Mouse (Mus musculus): ENCODE measurements around the gene Abca17. TPM values are rescaled to one million over a fixed set of nuclear protein-coding genes. Genes with fewer than 3 reads are reported as not detected.

Abca17 gene
- polyA plus RNA-seq, 1 experiment from 2014 or later: 0.07 TPM

GRCm38 (mm10) chr17:24244061-24244460 is 106.8 kb downstream of the Abca17 start:
- peaks cover 4% of the 10 kb centered on the region; the same call in 1 of the 2 replicates for H3K9me3 ChIP-seq (ENCODE audit: control insufficient read depth, low read length)
- no peak overlapping the region for H3K9ac ChIP-seq (ENCODE audit: low read length)
- ATAC-seq (ENCODE audit: insufficient number of reproducible peaks, insufficient read depth, low FRiP score, low read depth): no peak
- no peaks in the 10 kb centered on the region for H3K27me3 ChIP-seq (ENCODE audit: control insufficient read depth, insufficient read depth, low read length)
- H3K36me3 ChIP-seq (ENCODE audit: control insufficient read depth, insufficient read depth, low read length): peaks cover 93% of the 10 kb centered on the region
- no peaks in the 10 kb centered on the region for H3K4me1 ChIP-seq (ENCODE audit: control insufficient read depth in 2 of 2, insufficient read depth in 2 of 2, low read length in 2 of 2)
- no peak overlapping the region for H3K4me2 ChIP-seq (ENCODE audit: low read length)
- no peak overlapping the region for H3K4me3 ChIP-seq (ENCODE audit: control insufficient read depth in 1 of 2, insufficient read depth in 1 of 2, low read depth in 1 of 2, low read length in 2 of 2)
- no peak overlapping the region for H3K27ac ChIP-seq (replicated peaks in 1 of 2; ENCODE audit: control insufficient read depth in 1 of 2, insufficient read depth in 1 of 2, low read depth in 2 of 2, low read length in 2 of 2)
- WGBS: 97% methylated on average over 8 of the region's 8 CpGs

DNA sequence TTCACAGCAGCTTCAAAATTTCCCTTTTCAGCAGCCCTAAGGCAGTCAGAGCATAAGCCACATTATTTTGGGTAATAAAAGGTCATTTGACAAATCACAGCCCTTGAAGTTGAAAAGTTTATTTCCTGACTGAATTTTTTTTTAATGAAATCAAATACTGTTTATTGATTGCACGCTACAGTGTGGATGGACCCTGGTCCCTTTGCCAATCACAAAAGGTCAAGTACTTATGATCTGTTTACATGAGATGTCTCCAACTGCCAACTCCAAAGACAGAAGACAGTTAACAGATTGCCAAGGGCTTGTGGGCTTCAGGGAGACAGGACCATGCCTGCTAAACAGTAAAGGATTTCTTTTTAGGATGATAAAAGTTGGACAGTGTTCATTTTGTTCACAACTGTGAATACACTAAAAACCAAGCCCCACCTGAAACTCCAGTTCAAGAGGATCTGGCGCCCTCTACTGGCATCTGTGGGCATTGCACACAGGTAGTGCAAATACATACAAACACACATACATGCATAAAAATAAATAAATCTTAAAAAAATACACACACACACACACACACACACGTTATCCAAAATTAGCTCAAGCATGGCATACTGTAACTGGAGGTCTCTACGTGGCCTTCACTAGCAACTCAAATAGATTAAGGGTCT is 107.4 kb downstream of the Abca17 start:
- Histone ChIP-seq H3K9ac (ENCODE audit: low read length) (no peak overlapping the region), H3K4me1 (ENCODE audit: control insufficient read depth in 2 of 2, insufficient read depth in 2 of 2, low read length in 2 of 2) (no peaks in the 10 kb centered on the region), H3K27me3 (ENCODE audit: control insufficient read depth, insufficient read depth, low read length) (no peaks in the 10 kb centered on the region), H3K27ac (replicated peaks in 1 of 2; ENCODE audit: control insufficient read depth in 1 of 2, insufficient read depth in 1 of 2, low read depth in 2 of 2, low read length in 2 of 2) (no peak overlapping the region), H3K36me3 (ENCODE audit: control insufficient read depth, insufficient read depth, low read length) (peaks cover 93% of the 10 kb centered on the region), H3K4me2 (ENCODE audit: low read length) (no peak overlapping the region), H3K9me3 (ENCODE audit: control insufficient read depth, low read length) (peaks cover 4% of the 10 kb centered on the region; the same call in 1 of the 2 replicates), H3K4me3 (ENCODE audit: control insufficient read depth in 1 of 2, insufficient read depth in 1 of 2, low read depth in 1 of 2, low read length in 2 of 2) (no peak overlapping the region)
- no peak for ATAC-seq (ENCODE audit: insufficient number of reproducible peaks, insufficient read depth, low FRiP score, low read depth)
- WGBS: 90% methylated on average over 4 of the region's 4 CpGs

DNA sequence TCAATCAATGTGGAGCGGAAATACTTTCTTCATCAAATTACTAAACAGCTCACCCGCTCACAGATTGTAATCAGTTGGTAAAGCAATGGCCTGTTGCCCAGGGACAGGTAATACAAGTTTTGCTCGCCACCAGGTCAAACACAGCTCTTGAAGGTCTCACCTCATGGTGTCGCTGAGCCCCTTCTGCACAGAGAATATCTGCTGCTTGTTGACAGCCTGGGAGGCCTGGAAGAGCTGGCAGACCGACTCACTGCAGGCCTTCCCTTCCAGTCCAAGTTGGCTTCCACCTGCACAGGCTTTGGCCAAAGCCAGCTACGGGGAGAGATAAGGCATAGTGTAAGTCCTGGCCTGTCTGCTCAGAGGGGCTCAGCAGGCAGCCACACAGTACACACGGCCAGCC is 113.9 kb downstream of the Abca17 start:
- no peak for ATAC-seq (ENCODE audit: insufficient number of reproducible peaks, insufficient read depth, low FRiP score, low read depth)
- 83% methylated on average over 7 of the region's 7 CpGs for WGBS

DNA sequence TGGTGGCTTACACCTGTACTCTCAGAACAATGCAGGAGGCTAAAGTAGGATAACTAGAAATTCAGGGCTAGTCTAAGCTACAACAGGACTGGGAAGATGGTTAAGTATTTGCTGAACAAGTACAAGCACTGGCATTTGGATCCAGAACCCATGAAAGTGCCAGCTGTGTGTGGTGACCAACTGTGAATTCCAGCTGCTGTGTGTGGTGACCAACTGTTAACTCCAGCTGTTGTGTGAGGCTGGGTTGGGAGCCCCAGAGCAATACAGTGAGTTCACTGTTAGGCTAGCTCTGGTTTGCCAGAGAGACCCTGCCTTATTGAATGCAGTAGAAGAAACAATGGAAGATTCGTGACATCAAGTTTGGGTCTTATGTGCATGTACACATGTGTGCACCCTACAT is 114.4 kb downstream of the Abca17 start:
- H3K4me1 ChIP-seq (ENCODE audit: control insufficient read depth in 2 of 2, insufficient read depth in 2 of 2, low read length in 2 of 2): no peaks in the 10 kb centered on the region; a peak in 1 of 4 replicates
- no peak for ATAC-seq (ENCODE audit: insufficient number of reproducible peaks, insufficient read depth, low FRiP score, low read depth)
- no peak overlapping the region for H3K4me3 ChIP-seq (ENCODE audit: control insufficient read depth in 1 of 2, insufficient read depth in 1 of 2, low read depth in 1 of 2, low read length in 2 of 2)
- no peaks in the 10 kb centered on the region for H3K9me3 ChIP-seq (ENCODE audit: control insufficient read depth, low read length)
- no peak overlapping the region for H3K9ac ChIP-seq (ENCODE audit: low read length)
- WGBS: 91% methylated on average over 1 of the region's 1 CpGs
- H3K4me2 ChIP-seq (ENCODE audit: low read length): no peak overlapping the region
- H3K27me3 ChIP-seq (ENCODE audit: control insufficient read depth, insufficient read depth, low read length): no peaks in the 10 kb centered on the region
- H3K27ac ChIP-seq (replicated peaks in 1 of 2; ENCODE audit: control insufficient read depth in 1 of 2, insufficient read depth in 1 of 2, low read depth in 2 of 2, low read length in 2 of 2): no peak overlapping the region
- H3K36me3 ChIP-seq (ENCODE audit: control insufficient read depth, insufficient read depth, low read length): peaks cover 100% of the 10 kb centered on the region

More for the DNA sequence above, 113.9 kb downstream of the Abca17 start:
- H3K4me2 ChIP-seq (ENCODE audit: low read length): no peak overlapping the region
- H3K36me3 ChIP-seq (ENCODE audit: control insufficient read depth, insufficient read depth, low read length): peaks cover 100% of the 10 kb centered on the region
- no peak overlapping the region for H3K9ac ChIP-seq (ENCODE audit: low read length)
- no peak overlapping the region for H3K4me3 ChIP-seq (ENCODE audit: control insufficient read depth in 1 of 2, insufficient read depth in 1 of 2, low read depth in 1 of 2, low read length in 2 of 2)
- no peak overlapping the region for H3K27ac ChIP-seq (replicated peaks in 1 of 2; ENCODE audit: control insufficient read depth in 1 of 2, insufficient read depth in 1 of 2, low read depth in 2 of 2, low read length in 2 of 2)
- H3K27me3 ChIP-seq (ENCODE audit: control insufficient read depth, insufficient read depth, low read length): no peaks in the 10 kb centered on the region
- H3K4me1 ChIP-seq (ENCODE audit: control insufficient read depth in 2 of 2, insufficient read depth in 2 of 2, low read length in 2 of 2): no peaks in the 10 kb centered on the region; a peak in 1 of 4 replicates
- no peaks in the 10 kb centered on the region for H3K9me3 ChIP-seq (ENCODE audit: control insufficient read depth, low read length)

DNA sequence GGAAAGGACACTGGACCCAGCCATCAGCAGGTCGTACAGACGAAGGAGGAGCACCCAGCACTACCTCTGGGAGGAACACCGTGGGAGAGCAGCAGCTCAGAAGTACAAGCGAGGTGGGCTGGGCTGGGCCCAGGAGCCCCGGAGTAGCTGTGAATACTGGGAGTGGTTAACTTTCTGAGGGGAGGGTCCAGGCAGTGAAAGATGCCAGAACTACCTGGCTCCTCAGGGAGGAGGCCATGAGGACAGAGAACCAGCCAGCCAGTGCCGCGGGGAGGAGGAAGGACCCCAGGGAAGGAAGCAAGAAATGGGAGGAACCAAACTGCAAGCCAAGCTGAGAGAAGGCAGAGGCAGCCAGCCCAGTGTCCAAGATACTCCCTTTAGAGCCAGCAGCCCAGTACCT is 122.9 kb downstream of the Abca17 start:
- H3K9me3 ChIP-seq (ENCODE audit: control insufficient read depth, low read length): no peaks in the 10 kb centered on the region
- H3K4me2 ChIP-seq (ENCODE audit: low read length): no peak overlapping the region
- ATAC-seq (ENCODE audit: insufficient number of reproducible peaks, insufficient read depth, low FRiP score, low read depth): no peak
- no peak overlapping the region for H3K27ac ChIP-seq (replicated peaks in 1 of 2; ENCODE audit: control insufficient read depth in 1 of 2, insufficient read depth in 1 of 2, low read depth in 2 of 2, low read length in 2 of 2)
- 88% methylated on average over 7 of the region's 7 CpGs for WGBS
- peaks cover 98% of the 10 kb centered on the region for H3K36me3 ChIP-seq (ENCODE audit: control insufficient read depth, insufficient read depth, low read length)
- H3K27me3 ChIP-seq (ENCODE audit: control insufficient read depth, insufficient read depth, low read length): no peaks in the 10 kb centered on the region
- H3K4me1 ChIP-seq (ENCODE audit: control insufficient read depth in 2 of 2, insufficient read depth in 2 of 2, low read length in 2 of 2): no peaks in the 10 kb centered on the region
- H3K9ac ChIP-seq (ENCODE audit: low read length): no peak overlapping the region
- H3K4me3 ChIP-seq (ENCODE audit: control insufficient read depth in 1 of 2, insufficient read depth in 1 of 2, low read depth in 1 of 2, low read length in 2 of 2): no peak overlapping the region

- H3K27ac ChIP-seq (replicated peaks in 1 of 2; ENCODE audit: control insufficient read depth in 1 of 2, insufficient read depth in 1 of 2, low read depth in 2 of 2, low read length in 2 of 2): no peak overlapping the region
- H3K9ac ChIP-seq (ENCODE audit: low read length): no peak overlapping the region
- peaks cover 92% of the 10 kb centered on the region for H3K36me3 ChIP-seq (ENCODE audit: control insufficient read depth, insufficient read depth, low read length)
- no peaks in the 10 kb centered on the region for H3K27me3 ChIP-seq (ENCODE audit: control insufficient read depth, insufficient read depth, low read length)
- no peak overlapping the region for H3K4me2 ChIP-seq (ENCODE audit: low read length)
- WGBS: 92% methylated on average over 8 of the region's 8 CpGs
- ATAC-seq (ENCODE audit: insufficient number of reproducible peaks, insufficient read depth, low FRiP score, low read depth): no peak
- H3K4me1 ChIP-seq (ENCODE audit: control insufficient read depth in 2 of 2, insufficient read depth in 2 of 2, low read length in 2 of 2): no peaks in the 10 kb centered on the region
- no peaks in the 10 kb centered on the region for H3K9me3 ChIP-seq (ENCODE audit: control insufficient read depth, low read length)
- H3K4me3 ChIP-seq (ENCODE audit: control insufficient read depth in 1 of 2, insufficient read depth in 1 of 2, low read depth in 1 of 2, low read length in 2 of 2): no peak overlapping the region
Observed at GRCm38 (mm10) chr17:24226721-24227120, 124.1 kb downstream of the Abca17 start.

DNA sequence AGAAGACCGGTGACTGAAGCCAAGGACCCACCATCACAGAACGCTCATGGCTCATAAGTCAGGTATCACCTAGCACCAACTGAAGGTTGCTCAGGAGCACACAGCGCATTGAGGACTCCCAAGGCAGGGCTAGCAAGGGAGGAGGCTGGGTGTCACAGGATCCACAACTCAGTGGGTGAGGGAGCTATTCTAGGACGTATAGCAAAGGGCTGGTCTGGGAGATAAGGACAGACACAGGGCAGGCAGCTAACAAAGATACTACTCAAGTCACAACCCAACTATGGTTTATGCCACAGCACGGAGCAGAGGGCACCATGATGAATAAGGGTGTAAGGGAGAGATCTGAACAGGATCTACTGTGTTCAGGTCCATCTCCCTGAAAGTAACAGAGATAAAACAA is 125.0 kb downstream of the Abca17 start:
- Histone ChIP-seq H3K27ac (replicated peaks in 1 of 2; ENCODE audit: control insufficient read depth in 1 of 2, insufficient read depth in 1 of 2, low read depth in 2 of 2, low read length in 2 of 2) (no peak overlapping the region), H3K4me1 (ENCODE audit: control insufficient read depth in 2 of 2, insufficient read depth in 2 of 2, low read length in 2 of 2) (peaks cover 3 to 4% of the 10 kb centered on the region in 2 experiments), H3K4me2 (ENCODE audit: low read length) (no peak overlapping the region), H3K36me3 (ENCODE audit: control insufficient read depth, insufficient read depth, low read length) (peaks cover 83% of the 10 kb centered on the region), H3K27me3 (ENCODE audit: control insufficient read depth, insufficient read depth, low read length) (no peaks in the 10 kb centered on the region), H3K9ac (ENCODE audit: low read length) (no peak overlapping the region), H3K4me3 (ENCODE audit: control insufficient read depth in 1 of 2, insufficient read depth in 1 of 2, low read depth in 1 of 2, low read length in 2 of 2) (no peak overlapping the region), H3K9me3 (ENCODE audit: control insufficient read depth, low read length) (no peaks in the 10 kb centered on the region)
- whole genome bisulfite sequencing: 79% methylated on average over 5 of the region's 5 CpGs
- no peak for ATAC-seq (ENCODE audit: insufficient number of reproducible peaks, insufficient read depth, low FRiP score, low read depth)

DNA sequence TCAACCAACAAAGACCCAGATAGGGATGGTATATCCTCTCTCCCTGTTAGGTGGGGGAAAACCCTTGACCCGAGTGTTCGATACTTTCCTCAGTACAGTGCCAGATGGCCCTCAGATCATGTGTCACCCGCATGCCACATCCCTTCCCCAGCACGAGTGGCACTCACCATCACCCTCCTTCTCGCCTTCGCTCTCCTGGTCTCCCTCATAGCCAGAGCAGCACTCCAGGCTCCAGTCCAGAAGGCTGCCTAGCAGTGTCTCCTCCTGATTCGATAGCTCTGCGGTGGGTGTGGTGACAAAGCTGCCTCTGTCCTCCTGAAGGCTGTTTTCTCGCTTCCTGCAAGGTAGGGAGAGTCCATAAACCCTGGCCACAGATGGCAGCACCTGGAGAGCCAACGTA is 126.1 kb downstream of the Abca17 start:
- Histone ChIP-seq H3K27me3 (ENCODE audit: control insufficient read depth, insufficient read depth, low read length) (no peaks in the 10 kb centered on the region), H3K27ac (replicated peaks in 1 of 2; ENCODE audit: control insufficient read depth in 1 of 2, insufficient read depth in 1 of 2, low read depth in 2 of 2, low read length in 2 of 2) (no peak overlapping the region), H3K4me2 (ENCODE audit: low read length) (no peak overlapping the region), H3K4me3 (ENCODE audit: control insufficient read depth in 1 of 2, insufficient read depth in 1 of 2, low read depth in 1 of 2, low read length in 2 of 2) (no peak overlapping the region), H3K9me3 (ENCODE audit: control insufficient read depth, low read length) (no peaks in the 10 kb centered on the region), H3K36me3 (ENCODE audit: control insufficient read depth, insufficient read depth, low read length) (peaks cover 72% of the 10 kb centered on the region), H3K4me1 (ENCODE audit: control insufficient read depth in 2 of 2, insufficient read depth in 2 of 2, low read length in 2 of 2) (peaks cover 6 to 9% of the 10 kb centered on the region in 2 experiments), H3K9ac (ENCODE audit: low read length) (no peak overlapping the region)
- no peak for ATAC-seq (ENCODE audit: insufficient number of reproducible peaks, insufficient read depth, low FRiP score, low read depth)
- 85% methylated on average over 10 of the region's 10 CpGs for WGBS
